19 mouse cellular contexts compared by ENCODE assay signal in genomic region chr1:160689511-160689910, GRCm38 (mm10).
DNase-seq lines count a peak whose midpoint lies in the region; ATAC-seq and TF ChIP-seq lines count a peak whose summit lies in the region.
"Had no signal": no experiment of that assay in that cellular context is flagged by ENCODE, and none has a peak within 500 bp of the region (broad histone marks: within the 10 kb centered on the region; RNA-seq: fewer than 3 reads in every experiment).

No protein-coding gene starts in this region.

- ATAC-seq in intestine, postnatal 0 days = 0 out of 2 replicates have a peak, but pooled peaks have one; percentile 33
- ATAC-seq in intestine, embryonic 15.5 days = no peak
- ATAC-seq in liver, postnatal 0 days = no peak
- ATAC-seq: activated CD4-positive, CD25-positive, alpha-beta regulatory T cell, adult 4 months; CD4-positive, CD25-positive, alpha-beta regulatory T cell, adult 4 months; Patski had no signal

- H3K27me3 ChIP-seq in intestine, postnatal 0 days (replicated peaks; ENCODE audit: control insufficient read depth, insufficient read depth, low read length) = no peaks in the 10 kb centered on the region
- no peaks in the 10 kb centered on the region for H3K27me3 ChIP-seq in intestine, embryonic 15.5 days (replicated peaks)
- no peaks in the 10 kb centered on the region for H3K27me3 ChIP-seq in liver, adult 2 months (ENCODE audit: control insufficient read depth, insufficient read depth, low read length)
- no peaks in the 10 kb centered on the region for H3K27me3 ChIP-seq in liver, postnatal 0 days (ENCODE audit: insufficient read depth, low read length)
- H3K27me3 ChIP-seq: CH12.LX, Patski had no signal

- no peak for TF ChIP-seq CTCF in intestine, postnatal 0 days (IDR thresholded peaks at IDR 0.05; ENCODE audit: low read depth)
- no peak for TF ChIP-seq CTCF in liver, adult 2 months (IDR thresholded peaks at IDR 0.05; ENCODE audit: low read depth, low read length)
- TF ChIP-seq CTCF in liver, postnatal 0 days (IDR thresholded peaks at IDR 0.05; ENCODE audit: low read depth) = no peak

- H3K9me3 ChIP-seq in intestine, postnatal 0 days (ENCODE audit: control insufficient read depth) = no peaks in the 10 kb centered on the region
- H3K9me3 ChIP-seq in intestine, embryonic 15.5 days = no peaks in the 10 kb centered on the region
- H3K9me3 ChIP-seq in liver, postnatal 0 days (ENCODE audit: low read length) = no peaks in the 10 kb centered on the region; the same call in 1 of the 2 replicates
- H3K9me3 ChIP-seq: G1E had no signal

- no peak overlapping the region for H3K4me2 ChIP-seq in intestine, postnatal 0 days (replicated peaks; ENCODE audit: low read depth)
- no peak overlapping the region for H3K4me2 ChIP-seq in intestine, embryonic 15.5 days (replicated peaks)
- no peak overlapping the region for H3K4me2 ChIP-seq in liver, postnatal 0 days (ENCODE audit: low read depth, low read length)

- no peaks in the 10 kb centered on the region for H3K4me1 ChIP-seq in intestine, postnatal 0 days (replicated peaks; ENCODE audit: control insufficient read depth, insufficient read depth, low read length)
- no peaks in the 10 kb centered on the region for H3K4me1 ChIP-seq in intestine, embryonic 15.5 days (replicated peaks)
- H3K4me1 ChIP-seq in liver, adult 2 months (ENCODE audit: control insufficient read depth, insufficient read depth, low read length) = peaks cover 28% of the 10 kb centered on the region
- H3K4me1 ChIP-seq in liver, postnatal 0 days (ENCODE audit: insufficient read depth) = no peaks in the 10 kb centered on the region

- no peak overlapping the region for H3K9ac ChIP-seq in intestine, postnatal 0 days (ENCODE audit: low read depth, low read length)
- H3K9ac ChIP-seq in intestine, embryonic 15.5 days = no peak overlapping the region
- no peak overlapping the region for H3K9ac ChIP-seq in liver, adult 2 months (ENCODE audit: low read depth, low read length)
- no peak overlapping the region for H3K9ac ChIP-seq in liver, postnatal 0 days (replicated peaks)

- H3K79me2 ChIP-seq in liver, adult 2 months (ENCODE audit: control insufficient read depth, insufficient read depth, low read length) = no peaks in the 10 kb centered on the region

- DNase-seq in liver, adult 2 months (ENCODE audit: extremely low read depth, low read depth, low spot score) = peak; percentile 95
- DNase-seq in liver, postnatal 0 days = no peak
- DNase-seq: adrenal gland, adult 2 months; adrenal gland, adult 8-10 months; adrenal gland, postnatal 10 days; adrenal gland, postnatal 14 days; adrenal gland, postnatal 25 days; adrenal gland, postnatal 36 days; B cell, adult 2 months; cerebellum, adult 11 months; cerebellum, adult 11-12 months; cerebellum, adult 18-20 months had no signal

- no peaks in the 10 kb centered on the region for H3K36me3 ChIP-seq in intestine, postnatal 0 days (ENCODE audit: control insufficient read depth, insufficient read depth)
- no peaks in the 10 kb centered on the region for H3K36me3 ChIP-seq in intestine, embryonic 15.5 days
- H3K36me3 ChIP-seq in liver, adult 2 months (ENCODE audit: control insufficient read depth, insufficient read depth, low read length) = no peaks in the 10 kb centered on the region
- H3K36me3 ChIP-seq in liver, postnatal 0 days (replicated peaks; ENCODE audit: insufficient read depth, low read length) = no peaks in the 10 kb centered on the region

- H3K27ac ChIP-seq in intestine, postnatal 0 days (ENCODE audit: low read depth, low read length) = no peak overlapping the region
- no peak overlapping the region for H3K27ac ChIP-seq in intestine, embryonic 15.5 days
- peak overlapping the region; percentile 99 for H3K27ac ChIP-seq in liver, adult 2 months (replicated peaks; ENCODE audit: insufficient read depth, low read depth, low read length)
- H3K27ac ChIP-seq in liver, postnatal 0 days (ENCODE audit: low read depth) = no peak overlapping the region

- TF ChIP-seq EP300 in liver, postnatal 0 days (IDR thresholded peaks at IDR 0.05; ENCODE audit: low read depth) = no peak

- no peak for TF ChIP-seq POLR2A in liver, adult 2 months (IDR thresholded peaks at IDR 0.05; ENCODE audit: extremely low read depth, insufficient read depth, low read length)

- H3K4me3 ChIP-seq in intestine, postnatal 0 days (ENCODE audit: low read depth, low read length) = no peak overlapping the region
- H3K4me3 ChIP-seq in intestine, embryonic 15.5 days (replicated peaks) = no peak overlapping the region
- H3K4me3 ChIP-seq in liver, adult 2 months (ENCODE audit: insufficient read depth, low read depth, low read length) = no peak overlapping the region
- no peak overlapping the region for H3K4me3 ChIP-seq in liver, postnatal 0 days (ENCODE audit: low read depth, low read length)
